Mouse (Mus musculus) T-helper 17 cell (primary cell): ENCODE measurements at regions not wholly inside any gene's neighbourhood (a gene's known extent, or its start where the extent isn't known, plus 50 kb on each side); places are given as distances from the start of the nearest gene placed in this dataset.

Experiments used
- in situ Hi-C, 2 experiments: fragments of 300-600 bp; cut with MboI, MseI; formaldehyde crosslinking; loops; 1 replicate in 1 of 2; 2 replicates in 1 of 2; pipeline ENCODE4 v1.15.1; 2025; ENCODE audit warnings: high pct_unique_total_duplicates in 2 of 2

DNA sequence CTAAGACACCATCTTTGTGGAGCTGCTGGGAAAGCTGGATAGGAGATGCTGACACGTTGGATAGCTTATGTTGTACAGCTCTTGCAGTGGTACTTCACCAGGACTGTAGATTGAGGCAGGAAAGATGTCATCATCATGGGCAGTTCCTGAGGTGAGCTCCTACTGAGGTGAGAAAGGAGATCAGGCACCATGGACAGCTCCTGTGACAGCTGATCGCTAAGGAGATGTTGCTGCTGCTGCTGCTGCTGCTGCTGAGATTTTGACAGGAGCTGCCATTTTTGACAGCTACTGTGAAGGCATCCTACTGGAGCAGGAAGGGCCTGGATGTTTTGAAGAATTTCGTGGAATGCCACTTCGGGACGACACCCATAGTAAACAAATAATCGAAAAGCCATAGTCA lies 152.6 kb downstream of the Adam29 start:
- in situ Hi-C loops = loop anchor here in 1 of 2 experiments (25.0 kb wide), 1 partner anchor 642 kb away; no protein-coding TSS in a partner anchor

DNA sequence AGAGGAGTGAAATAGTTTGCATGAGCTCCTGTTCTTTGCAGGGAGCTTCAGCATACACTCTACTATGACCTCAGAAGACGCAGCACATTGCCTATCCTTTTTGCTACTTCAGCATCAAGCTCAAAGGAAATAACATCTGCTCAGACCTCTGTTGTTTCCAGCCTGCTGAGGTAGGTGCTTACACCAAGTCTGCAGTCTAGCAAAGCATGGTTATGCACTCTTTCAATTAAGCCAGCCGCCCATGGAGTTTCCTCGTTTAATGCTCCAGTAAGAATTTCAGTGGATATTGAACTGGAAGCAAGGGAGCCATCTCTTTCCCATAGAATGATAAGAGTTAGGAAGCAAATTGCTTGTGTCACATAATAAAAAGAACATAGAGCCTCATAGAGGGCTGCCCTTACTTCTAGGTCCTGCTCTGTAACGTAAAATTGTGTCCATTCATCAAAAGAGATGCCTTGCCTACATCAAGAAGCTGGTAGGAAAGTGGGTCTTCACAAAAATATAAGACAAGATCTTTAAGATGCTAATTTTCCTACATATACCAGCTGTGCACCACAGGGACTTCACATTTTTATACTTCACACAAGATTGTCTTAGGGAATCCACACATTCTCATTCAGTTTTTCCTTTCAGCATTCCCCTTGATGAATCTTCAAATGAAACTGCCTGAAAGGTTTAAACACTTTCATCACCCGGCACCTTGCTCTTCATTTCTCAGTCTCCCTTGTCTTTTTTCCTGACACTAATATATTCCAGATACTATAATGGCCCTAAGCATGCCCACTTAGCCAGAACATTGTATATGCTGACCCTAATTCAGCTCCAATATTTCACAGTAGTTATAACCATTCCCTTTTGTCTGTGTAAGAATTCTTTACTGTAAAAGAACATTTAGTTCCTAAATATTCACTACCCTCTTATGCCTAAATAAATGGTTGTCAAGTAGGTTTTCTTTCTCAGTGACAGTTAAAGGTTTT lies 182.2 kb downstream of the Adam29 start:
- in situ Hi-C loops = loop anchor here in 1 of 2 experiments (25.0 kb wide), 1 partner anchor 612 kb away; no protein-coding TSS in a partner anchor

DNA sequence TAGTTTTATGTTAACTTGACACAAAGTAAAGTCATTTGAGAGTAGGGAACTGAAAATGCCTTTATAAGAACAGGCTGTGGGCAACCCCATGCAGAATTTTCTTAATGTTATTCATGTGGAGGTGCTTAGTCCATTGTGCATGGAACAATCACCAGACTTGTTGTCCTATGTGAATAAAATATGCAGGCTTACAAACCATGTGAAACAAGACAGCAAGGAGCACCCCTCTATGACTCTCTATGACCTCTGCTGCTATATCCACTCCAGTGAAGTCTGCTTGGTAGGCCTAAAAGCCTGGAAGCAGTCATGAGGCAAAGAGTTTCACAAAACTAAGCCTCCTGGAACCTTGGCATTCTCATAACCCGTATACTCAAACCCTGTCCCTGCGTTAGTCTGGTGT lies 215.0 kb downstream of the Adam29 start:
- in situ Hi-C loops = no loop called here

DNA sequence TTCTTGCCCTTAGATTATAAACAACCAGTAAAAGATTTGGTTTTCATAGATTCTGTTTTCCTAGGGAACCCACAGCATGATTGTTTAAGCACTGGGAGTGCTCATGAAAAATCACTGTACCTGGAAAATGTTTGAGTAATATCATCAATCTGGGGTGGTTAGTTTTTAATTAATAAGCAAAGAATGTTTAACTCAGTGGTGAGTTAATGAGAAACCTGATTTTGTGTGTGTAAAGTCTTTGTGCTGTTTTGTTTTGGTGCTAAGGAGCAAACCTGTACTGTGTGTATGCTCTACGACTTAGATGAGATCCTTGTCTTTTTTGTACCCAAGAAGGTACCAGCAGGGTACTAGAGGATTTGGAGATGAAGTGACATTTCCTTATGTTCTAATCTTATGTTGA lies 226.3 kb downstream of the Adam29 start:
- in situ Hi-C loops = no loop called here

DNA sequence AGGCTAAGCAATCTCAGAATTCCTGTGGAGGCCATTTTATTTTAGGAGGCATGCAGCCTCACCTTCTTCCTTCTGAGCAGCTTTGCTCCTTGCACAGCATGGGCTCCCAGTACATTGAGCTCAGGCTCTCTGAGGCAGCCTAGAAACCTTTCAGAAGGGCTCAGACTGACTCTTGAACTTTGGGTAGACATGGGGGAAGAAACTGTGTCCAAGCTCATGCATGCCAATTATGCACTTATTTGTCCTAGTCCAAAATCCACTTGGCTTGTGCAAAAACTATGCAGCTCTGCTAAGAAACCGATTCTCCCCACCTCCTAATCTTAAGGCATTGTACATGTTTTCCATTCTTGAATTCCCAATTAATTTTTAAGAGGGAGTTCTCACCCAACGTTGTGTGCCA lies 268.0 kb downstream of the Adam29 start:
- in situ Hi-C loops = no loop called here

DNA sequence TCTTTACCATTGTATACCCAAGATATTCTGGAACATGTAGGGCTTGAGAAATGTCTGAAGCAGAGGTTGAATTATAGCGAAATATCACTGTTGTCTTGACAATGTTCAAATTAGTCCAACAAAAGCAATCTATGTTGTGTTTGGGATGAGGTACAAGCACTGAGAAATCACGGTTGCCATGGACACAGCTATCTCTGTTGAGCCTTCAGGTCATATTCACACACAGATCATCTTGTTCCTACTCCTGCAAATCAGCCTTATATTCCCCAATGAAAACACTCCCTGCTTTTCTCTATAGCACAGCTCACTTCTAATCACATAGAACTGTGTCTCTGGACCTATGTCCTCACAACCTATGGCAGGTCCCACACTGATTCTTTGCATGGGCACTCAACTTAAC lies 284.3 kb downstream of the Adam29 start:
- in situ Hi-C loops = loop anchor here in 1 of 2 experiments (25.0 kb wide), 1 partner anchor 510 kb away; no protein-coding TSS in a partner anchor
